Mouse (Mus musculus) c-Kit-positive CD71-positive TER-119-positive erythroid progenitor cells, embryonic 14.5 days (primary cell): ENCODE results near the gene Zcchc2.
A peak's percentile ranks its signal among the peaks of the same experiment; 100 is the strongest.

Experiments used
- DNase-seq: peaks from one replicate; pipeline ENCODE4 v3.0.0-alpha.2; 2013; ENCODE audit warnings: low spot score

Zcchc2 gene

DNA sequence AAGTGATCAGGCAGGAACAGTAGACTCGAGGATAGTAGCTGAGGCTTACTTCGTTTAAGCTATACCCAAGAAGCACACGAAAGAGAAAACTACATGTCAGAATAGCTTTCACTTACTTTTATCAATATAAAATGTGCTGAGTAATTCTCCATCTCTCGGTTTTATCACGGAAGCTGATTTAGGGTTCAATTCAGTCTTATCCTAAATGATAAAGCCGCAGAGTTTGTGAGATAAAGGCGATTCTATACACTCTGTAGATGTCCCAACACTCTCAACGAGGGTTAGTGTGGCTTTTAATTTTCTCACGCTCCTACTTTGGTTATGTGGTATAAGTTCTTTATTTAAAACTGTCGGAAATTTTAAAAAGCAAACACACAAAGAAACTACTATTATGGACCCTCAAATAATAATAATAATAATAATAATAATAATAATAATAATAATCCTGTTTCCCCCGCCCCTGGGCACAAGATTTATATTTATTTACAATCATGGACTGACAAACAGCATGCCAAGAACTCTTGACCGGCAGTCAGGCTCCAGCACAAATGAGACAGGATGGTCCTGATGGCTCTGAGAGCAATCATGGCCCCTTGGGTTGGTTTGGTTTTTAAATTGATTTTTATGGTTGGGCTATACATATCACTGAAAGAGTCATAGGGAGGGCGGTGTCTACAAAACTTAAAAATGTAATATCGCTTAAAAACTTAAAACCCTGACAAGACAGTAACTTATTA is 1.1 kb upstream of the Zcchc2 start:
- DNase-seq, result peak; percentile 11

DNA sequence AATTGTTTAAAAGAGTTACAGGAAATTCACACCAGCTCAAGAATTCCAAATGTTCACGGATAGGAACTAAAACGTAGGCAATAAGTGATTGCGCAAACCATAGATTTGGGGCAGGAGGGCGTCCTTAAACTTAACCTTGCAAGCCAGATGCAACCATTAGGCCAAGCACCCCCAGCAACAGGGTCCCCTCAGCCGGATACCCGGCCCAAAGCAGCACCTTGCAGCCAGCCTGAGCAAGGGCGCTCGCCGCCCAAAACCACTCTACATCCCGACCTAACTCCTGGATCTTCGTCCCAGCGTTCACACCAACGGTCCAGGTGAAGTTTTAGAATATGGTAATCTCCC is 594 bp upstream of the Zcchc2 start:
- no peak for DNase-seq

DNA sequence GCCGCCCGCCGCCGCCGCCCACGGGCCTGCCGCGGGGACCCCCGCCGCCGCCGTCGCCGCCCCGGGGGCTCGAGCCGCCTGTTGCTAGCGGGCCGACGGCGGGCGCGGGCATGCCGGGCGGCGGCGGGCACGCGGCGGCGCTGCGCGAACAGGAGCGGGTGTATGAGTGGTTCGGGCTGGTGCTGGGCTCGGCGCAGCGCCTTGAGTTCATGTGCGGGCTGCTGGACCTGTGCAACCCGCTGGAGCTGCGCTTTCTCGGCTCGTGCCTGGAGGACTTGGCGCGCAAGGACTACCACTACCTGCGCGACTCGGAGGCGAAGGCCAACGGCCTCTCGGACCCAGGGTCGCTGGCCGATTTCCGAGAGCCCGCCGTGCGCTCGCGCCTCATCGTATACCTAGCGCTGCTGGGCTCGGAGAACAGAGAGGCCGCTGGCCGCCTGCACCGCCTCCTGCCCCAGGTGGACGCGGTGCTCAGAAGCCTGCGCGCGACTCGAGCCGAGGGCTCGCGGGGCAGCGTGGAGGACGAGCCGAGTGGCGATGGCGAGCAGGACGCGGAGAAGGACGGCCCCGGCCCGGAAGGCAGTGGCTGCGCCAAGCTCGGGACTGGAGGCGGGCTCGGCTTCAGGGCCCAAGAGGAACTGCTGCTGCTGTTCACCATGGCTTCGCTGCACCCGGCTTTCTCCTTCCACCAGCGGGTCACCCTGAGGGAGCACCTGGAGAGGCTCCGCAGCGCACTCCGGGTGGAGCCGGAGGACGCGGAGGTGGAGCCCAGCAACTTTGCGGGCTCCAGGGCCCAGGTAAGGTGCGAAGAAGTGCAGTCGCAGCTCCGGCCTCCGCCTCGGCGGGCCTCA is 930 bp downstream of the Zcchc2 start:
- DNase-seq, result peak; percentile 42

DNA sequence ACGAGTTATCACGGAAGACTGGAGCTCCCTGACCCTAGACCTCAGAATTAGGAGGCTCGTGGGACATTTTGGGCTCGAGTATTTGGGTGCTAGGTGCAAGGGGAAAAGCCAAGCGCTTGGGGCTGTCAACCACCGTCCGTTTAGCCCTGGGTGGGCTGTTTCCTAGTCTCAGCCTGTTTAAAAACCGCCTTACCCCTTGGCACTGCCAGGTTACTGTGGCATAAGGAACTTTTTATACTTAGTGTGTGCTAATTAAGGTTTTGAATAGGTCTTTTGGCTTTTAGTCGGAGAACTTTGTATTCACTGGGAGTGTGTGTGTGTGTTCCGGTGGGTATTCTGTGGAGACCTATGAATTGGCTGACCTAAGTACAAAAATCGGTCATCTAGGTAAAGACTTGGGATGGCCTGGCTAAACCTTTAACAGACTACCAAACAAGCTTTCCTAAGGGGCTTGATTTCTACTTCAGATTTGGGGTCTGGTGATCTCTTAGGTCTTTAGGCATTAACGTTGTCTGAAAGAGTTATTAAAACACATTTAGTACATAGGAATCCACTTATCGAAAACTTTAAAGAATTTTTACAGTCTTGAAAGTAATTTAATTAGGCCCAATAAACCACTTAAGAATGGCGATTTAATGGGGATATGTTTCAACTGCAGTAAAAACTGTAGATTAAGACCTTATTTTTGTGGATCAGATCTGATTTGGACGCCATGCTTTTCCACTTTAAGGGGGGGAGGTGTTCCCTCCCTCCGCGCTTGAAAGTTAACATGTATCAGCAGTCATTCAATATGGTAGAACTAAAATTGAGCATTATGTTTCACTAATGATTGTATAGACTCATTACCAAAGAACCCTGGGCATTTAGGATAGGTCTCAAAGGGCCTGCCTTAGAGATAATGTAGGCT is 2.0 kb downstream of the Zcchc2 start:
- peak; percentile 32 for DNase-seq

DNA sequence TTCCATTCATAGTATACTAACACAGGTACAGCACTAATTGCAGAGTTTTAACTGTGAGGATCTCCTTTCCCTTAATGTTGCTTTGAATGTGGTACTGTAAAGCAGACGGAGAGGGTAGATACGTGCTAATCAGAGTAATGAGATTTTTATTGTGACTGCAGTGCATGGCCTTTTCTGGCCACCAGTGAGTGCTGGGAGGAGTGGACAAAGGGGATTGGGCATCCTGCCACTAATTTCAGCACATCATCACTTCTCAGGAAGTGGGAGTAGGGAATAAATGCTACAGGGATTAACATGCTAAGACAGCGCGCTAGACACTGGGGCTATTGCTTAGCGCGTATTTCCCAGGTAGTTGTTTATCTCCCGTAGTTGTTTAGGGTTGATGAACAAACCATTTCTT is 3.0 kb downstream of the Zcchc2 start:
- DNase-seq, result no peak

DNA sequence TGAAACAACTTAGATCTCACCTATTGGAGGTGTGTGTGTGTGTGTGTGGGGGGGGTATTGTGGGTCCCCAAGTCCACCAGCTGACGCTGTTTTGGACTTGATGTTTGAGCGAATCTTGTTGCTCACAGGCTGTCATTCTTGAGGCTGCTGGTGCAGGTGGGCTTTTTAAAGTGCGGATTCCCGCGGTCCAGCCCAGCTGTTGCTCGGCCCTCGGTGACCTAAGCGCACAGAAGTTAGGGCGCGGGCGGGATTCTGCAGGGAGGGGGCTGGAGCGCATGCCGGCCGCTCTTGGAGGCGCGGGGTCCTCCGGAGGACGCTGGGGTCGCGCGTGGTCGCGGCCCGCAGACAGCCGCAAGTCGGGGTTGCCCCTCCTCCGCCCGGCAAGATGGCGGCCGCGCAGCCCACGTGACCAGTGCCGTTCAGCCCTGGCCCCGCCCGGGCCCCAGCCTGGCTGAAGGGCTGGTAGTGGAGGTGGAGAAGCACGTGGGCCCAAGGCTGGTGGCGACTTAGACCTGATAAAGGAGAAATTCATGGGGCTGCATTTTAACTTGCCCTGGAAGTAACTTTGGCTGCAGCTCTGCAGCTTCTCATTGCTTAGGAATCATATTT is 3.5 kb downstream of the Zcchc2 start:
- DNase-seq, result peak; percentile 84

DNA sequence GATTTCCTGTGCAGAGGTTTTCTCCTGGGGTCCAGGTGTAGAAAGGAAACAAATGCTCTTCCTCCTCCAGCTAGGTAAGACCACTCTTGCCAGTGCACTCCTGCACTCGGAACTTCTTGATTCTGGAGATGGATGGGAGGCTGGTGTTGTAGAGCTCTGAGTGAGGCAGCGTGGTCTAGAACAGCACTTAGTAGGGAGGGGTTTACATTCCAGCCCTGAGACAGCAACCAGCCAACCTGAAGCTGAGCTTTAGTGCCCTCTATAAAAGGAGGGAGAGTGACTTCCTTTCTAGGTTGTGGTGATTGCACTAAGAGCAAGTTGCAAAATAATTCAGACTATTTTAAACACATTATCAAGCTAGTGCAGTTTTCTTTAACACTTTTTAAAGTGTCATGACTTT is 5.8 kb downstream of the Zcchc2 start:
- no peak for DNase-seq

DNA sequence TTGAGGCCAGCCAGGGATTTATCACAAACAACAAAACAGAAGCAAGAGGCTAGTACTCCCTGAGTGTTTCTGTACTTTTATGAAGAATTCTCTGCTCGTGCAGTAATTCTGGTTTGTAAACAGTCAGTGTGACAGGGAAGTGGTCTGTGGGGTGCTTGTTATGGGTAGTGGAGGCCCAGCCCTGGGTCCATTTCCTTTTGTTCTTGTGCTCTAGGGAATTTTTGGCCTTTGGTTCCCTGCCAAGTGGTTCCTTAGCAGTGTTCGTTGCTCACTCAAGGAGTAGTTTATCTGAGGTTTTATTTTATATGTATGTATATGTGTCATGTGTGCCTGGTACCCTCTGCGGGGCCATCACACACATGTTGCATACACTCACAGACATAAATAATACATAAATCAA is 7.1 kb downstream of the Zcchc2 start:
- no peak for DNase-seq

DNA sequence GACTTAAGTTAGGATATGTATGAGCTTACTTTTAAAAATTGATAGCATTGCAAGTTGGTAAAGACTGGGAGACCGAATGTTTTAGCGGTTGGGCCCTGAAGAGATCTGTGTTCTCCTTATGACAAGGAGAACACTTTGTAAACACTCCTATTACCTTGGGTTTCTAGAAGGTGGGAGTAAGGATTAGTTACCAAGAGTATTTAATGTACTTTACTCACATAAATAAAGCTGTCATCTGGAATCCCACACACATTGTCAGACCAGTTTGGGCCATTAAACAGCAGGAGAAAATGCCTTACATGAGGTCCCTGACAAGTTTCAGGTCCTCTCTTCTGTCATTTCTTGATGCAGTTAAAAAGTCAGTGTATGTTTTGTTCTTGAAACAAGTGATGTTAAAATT is 9.6 kb downstream of the Zcchc2 start:
- no peak for DNase-seq

DNA sequence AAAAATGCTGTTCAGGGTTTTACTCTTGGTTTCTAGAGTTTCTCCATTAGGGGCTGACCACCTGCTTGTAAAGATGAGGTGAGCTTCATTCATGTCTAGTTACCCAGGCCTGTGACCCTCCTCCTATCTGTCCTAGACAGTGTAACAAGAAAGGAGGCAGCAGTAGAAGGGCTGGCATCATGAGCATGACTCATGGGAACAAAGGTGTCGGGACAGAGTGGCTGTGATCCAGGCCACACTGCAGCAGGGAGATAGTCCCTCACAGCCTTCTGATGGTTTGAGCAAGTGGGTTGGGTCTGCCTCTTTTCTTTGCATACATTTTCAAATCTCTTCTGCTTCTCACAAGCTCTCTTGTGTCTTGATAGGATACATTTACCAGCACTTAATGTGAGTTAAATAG is 17.4 kb downstream of the Zcchc2 start:
- DNase-seq, result no peak

DNA sequence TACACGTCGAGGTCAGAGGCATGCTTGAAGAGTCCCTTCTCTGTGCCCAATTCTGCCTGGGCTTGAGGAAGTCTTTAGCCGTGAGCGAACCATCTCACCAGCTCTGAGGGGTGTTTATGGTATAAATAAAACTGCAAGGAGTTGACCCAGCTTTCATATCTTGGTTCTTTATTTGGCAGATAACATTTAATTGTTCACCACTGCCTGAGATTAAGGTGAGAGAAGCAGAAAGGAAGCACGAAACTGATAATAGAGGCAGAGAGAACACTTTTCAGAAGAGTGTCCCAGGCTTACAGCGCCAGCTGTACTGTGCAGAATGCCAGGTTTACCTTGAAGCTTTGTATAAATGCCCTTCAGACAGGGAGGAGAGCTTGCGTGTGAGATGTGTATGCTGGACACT is 20.9 kb downstream of the Zcchc2 start:
- no peak for DNase-seq

DNA sequence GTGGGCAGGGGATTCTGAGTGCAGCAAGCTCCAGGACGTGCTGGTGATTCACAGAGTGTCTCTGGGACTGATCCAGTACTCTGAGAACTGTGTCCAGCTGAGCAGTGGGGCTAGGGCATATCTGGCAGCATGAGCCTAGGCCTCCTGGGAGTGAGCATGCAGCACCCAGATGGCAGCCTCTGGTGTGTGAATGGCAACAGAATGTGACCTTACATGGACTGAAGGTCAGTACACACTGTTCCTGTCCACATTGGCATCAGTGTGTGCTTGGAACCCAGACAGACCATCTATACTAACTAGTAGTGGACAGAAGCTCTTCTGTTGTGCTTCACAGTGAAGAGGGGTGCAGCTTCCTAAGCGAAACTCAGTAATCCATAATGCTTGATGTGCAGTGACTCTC is 23.6 kb downstream of the Zcchc2 start:
- no peak for DNase-seq

DNA sequence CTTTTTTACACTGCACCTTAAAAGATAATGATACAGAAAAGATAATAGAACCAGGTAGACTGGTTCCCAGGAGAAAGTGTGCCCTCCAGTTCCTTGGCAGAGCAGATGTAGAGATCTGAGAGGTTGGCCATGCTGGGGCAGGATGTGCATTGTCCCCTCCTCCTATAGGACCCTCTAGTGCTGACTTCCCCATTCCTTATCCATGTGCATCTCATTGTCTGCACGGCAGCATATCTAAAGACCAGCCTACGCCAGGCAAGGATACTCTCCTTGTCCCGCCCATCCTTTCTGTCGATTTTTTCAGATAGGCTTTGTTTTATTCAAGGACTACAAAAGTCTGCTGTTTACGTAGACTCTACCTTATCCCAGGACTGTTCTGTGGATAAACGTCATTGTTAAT is 26.1 kb downstream of the Zcchc2 start:
- no peak for DNase-seq

DNA sequence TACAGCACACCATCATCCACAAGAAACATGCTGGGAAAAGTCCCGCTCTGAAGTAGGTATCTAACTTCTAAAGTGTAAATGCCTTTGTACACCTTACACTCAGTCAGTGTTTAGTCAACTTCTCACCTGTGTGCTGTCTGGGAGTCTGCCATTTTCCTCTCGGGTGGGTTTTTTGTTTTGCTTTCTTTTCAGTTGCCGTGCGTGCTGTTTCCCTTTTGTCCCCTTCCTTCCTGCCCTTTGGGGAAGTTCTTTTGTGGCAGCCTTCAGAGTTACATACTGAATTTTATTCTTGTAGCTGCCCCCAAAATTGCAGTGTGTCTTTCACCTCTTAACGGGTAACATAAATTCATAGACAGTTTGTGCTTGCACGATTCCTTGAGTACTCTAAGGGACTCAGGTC is 29.6 kb downstream of the Zcchc2 start:
- DNase-seq, result no peak

DNA sequence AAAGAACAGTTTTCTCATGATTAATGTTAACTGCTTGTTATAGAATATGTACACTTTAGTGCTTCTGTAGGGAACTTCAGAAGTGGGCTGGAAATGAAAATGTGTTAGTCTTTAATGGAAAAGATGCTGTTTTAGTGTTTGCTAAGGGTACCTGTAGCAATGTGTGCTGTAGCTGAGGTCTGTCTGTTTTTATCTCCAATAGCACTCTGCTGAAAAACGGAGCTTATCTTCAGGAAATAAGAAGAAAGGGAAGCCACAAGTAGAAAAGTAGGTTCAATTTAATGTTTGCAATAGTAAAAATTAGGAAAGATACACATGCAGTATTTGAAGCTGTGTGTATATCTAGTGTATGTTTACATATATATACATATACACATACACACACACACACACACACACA is 32.8 kb downstream of the Zcchc2 start:
- DNase-seq, result no peak

DNA sequence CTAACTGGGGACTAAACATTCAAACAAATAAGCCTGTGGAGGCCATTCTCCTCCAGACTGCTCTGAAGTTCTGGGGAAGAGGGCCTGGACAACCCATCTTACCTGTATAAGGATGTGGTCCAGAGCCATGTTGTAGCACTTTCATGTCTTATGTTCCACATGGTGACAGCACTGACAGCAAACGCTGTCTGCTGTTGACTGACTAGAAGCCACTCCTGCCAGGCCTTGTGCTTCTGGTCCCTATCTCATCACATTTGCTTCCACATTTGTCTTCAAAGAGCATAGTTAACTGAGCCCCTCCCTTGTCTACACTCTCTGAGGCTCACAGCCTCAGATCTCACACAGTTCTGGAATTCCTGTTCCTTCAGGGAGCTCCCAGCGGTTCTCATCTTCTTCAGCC is 34.0 kb downstream of the Zcchc2 start:
- no peak for DNase-seq

DNA sequence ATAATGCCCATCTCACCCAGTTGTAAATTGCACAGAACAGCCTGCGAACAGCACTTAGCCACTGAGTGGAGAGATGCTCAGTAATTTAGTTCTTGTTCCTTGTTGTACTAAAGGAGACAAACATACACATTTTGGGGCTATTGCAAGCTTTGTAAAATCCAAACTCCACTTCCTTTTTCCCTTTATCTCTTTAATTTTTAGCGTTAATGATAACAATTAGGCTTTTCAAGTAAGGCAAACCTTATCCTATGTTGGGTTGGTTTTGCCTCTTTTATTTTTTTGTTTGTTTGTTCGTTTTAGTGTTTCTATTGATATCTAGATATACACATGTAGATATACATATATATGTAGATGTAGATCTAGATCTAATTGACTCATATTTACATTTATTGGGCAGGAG is 34.6 kb downstream of the Zcchc2 start:
- no peak for DNase-seq

DNA sequence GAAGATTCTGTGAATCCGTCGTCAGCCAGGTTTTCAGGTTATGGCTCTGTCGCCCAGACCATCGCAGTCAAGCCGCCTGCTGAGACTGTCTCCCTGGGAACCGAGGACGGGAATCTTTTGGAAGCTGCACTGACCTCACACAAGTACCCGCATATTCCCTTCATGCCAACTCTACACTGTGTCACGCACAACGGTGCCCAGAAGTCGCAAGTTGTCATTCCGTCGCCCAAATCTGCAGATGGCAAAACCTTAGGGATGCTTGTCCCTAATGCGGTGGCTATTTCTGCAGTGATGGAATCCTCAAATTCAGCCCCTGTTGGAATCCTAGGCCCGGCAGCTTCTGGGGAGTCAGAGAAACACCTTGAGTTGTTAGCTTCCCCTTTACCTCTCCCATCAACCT is 39.6 kb downstream of the Zcchc2 start:
- DNase-seq, result no peak

DNA sequence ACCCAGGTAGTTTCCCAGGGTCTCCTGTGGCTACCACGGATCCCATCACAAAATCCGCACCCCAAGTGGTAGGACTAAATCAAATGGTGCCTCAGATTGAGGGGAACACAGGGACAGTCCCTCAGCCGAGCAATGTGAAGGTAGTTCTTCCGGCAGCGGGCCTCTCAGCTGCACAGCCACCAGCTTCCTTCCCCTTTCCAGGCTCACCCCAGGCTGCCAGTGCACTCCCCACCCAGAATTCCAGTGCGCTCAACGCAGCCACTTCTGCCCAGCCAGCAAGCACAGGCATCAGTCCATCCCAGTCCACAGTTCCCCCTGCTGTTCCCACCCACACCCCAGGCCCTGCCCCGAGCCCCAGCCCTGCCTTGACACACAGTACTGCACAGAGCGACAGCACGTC is 40.1 kb downstream of the Zcchc2 start:
- DNase-seq, result no peak

DNA sequence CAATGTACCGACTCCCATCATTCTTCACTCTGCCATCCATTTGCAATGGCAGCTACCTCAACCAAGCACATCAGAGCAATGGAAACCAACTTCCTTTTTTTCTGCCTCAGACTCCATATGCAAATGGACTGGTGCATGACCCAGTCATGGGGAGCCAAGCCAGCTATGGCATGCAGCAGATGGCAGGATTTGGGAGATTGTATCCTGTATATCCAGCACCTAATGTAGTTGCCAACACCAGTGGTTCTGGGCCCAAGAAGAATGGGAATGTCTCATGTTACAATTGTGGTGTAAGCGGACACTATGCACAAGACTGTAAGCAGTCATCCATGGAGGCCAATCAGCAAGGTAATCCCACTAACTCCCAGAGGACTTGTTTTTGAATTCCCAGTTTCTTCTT is 40.7 kb downstream of the Zcchc2 start:
- no peak for DNase-seq

DNA sequence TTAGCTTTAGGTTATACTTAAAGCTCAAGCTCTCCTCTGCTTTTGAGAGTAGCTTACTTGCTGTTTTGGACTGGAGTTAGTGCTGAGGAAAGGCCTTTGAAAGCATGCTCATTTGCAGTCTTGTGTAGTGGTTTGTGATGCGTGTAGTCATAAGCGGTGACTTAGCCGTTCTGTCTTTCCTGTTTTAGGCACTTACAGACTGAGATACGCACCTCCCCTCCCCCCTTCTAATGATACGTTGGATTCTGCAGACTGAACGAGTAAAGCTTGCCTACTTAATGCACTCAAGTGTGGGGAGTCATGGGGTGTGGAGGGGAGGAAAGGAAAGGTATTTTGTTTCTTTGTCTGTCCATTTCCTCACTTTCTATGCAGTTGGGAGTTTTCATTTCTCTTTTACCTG is 41.7 kb downstream of the Zcchc2 start:
- no peak for DNase-seq

DNA sequence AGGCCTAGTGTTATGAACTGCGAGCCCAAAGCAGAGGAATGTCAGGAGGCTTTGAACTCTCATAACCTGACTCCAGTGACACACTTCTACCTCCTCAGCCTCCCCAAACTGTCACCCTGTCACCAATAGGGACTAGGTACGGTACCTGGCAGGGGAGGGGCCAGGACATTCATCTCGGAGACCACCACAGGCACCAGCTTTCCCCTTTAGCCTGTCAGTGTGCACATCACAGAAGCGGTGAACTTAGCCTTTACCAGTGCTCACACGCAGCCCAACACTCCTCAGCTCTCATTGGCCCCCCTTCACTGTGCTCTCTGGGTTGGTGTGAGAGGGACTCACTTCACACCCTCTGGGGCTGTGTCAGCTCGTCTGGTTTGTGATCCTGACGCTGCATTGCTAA is 44.6 kb downstream of the Zcchc2 start:
- no peak for DNase-seq
